Mouse (Mus musculus) olfactory bulb, adult 2 months (tissue): ENCODE measurements around the gene Ier5l.

ENCODE experiments used
- CTCF ChIP-seq: fragments of 200-500 bp; IDR thresholded peaks from 2 replicates; pipeline ENCODE4 v1.5.1; 2012; ENCODE audit warnings: low read depth, mild to moderate bottlenecking, low read length, moderate library complexity; ENCODE audit not compliant: insufficient read depth
- POLR2A ChIP-seq: fragments of 200-500 bp; IDR thresholded peaks from 2 replicates; pipeline ENCODE4 v1.6.1; 2012; ENCODE audit warnings: mild to moderate bottlenecking, low read depth, low read length, moderate library complexity; ENCODE audit not compliant: insufficient read depth

DNA sequence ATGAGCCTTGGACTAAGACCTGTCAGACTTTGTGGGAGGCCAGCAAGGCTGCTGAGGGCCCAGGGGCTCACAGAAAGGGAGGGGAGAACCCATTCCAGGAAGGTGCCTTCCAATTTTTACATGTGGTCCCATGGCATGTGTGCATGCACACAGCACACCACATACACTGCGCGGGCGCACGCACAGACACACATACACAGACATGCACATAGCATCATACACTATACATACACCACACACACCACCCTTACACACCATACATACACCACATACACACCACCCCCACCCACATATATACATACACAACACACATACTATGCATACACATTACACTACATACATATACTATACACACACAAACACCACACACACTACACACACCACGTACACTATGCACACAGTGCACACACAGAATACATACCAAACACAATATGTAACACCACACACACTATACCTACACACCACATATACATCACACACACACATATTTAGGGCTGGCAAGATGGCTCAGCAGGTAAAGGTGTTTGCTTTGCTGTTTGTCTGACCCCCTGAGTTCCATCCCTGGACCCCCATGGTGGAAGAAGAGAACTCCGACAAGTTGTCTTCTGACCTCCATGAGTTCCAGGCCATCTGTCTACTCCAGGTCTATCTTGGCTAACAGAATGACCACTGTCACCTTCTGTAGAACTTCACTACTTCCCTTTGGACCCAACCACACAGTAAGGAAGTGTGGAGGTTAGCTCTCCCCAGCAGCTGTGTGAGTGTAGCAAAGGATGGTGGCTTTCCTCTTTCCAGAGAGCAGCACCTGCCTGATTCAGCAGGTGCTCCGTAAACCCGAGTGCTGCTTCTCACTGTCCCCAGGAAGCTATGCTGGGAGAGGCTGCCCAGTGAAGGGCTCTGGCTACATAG lies 21.2 kb upstream of the Ier5l start:
- TF ChIP-seq CTCF (no peak), POLR2A (no peak)
